Mouse (Mus musculus) liver, adult (tissue): ENCODE measurements around the gene Gm21970.

ENCODE experiments used
- GATA4 ChIP-seq: IDR thresholded peaks from 2 replicates; pipeline ENCODE4 v1.6.1; 2014; ENCODE audit warnings: mild to moderate bottlenecking, low read length; ENCODE audit not compliant: insufficient replicate concordance

Gm21970 gene

GRCm38 (mm10) chr16:91391421-91391820 is at the start of gene Gm21970:
Gene Gm21970, plus strand, starts transcription at chr16:91391721.
- no peak for TF ChIP-seq GATA4

- TF ChIP-seq GATA4: no peak
Observed at GRCm38 (mm10) chr16:91346491-91346890, 45.0 kb upstream of the Gm21970 start.

GRCm38 (mm10) chr16:91347491-91348263 is 43.8 kb upstream of the Gm21970 start:
- TF ChIP-seq GATA4: no peak

- no peak for TF ChIP-seq GATA4
Observed at GRCm38 (mm10) chr16:91348264-91348565, 43.3 kb upstream of the Gm21970 start.

GRCm38 (mm10) chr16:91348588-91349330 is 42.8 kb upstream of the Gm21970 start:
- TF ChIP-seq GATA4: no peak

GRCm38 (mm10) chr16:91352084-91352562 is 39.4 kb upstream of the Gm21970 start:
- no peak for TF ChIP-seq GATA4

- no peak for TF ChIP-seq GATA4
Observed at GRCm38 (mm10) chr16:91352749-91353148, 38.8 kb upstream of the Gm21970 start.

- no peak for TF ChIP-seq GATA4
Observed at GRCm38 (mm10) chr16:91353177-91353576, 38.3 kb upstream of the Gm21970 start.

- no peak for TF ChIP-seq GATA4
Observed at GRCm38 (mm10) chr16:91353638-91354037, 37.9 kb upstream of the Gm21970 start.

- no peak for TF ChIP-seq GATA4
Observed at GRCm38 (mm10) chr16:91354599-91354998, 36.9 kb upstream of the Gm21970 start.

- no peak for TF ChIP-seq GATA4
Observed at GRCm38 (mm10) chr16:91355160-91355559, 36.4 kb upstream of the Gm21970 start.

GRCm38 (mm10) chr16:91356760-91357525 is 34.6 kb upstream of the Gm21970 start:
- no peak for TF ChIP-seq GATA4

GRCm38 (mm10) chr16:91357526-91357900 is 34.0 kb upstream of the Gm21970 start:
- no peak for TF ChIP-seq GATA4

GRCm38 (mm10) chr16:91358555-91358954 is 33.0 kb upstream of the Gm21970 start:
- no peak for TF ChIP-seq GATA4

- TF ChIP-seq GATA4: no peak
Observed at GRCm38 (mm10) chr16:91359531-91359930, 32.0 kb upstream of the Gm21970 start.

- no peak for TF ChIP-seq GATA4
Observed at GRCm38 (mm10) chr16:91360162-91360561, 31.4 kb upstream of the Gm21970 start.
